Mouse (Mus musculus): ENCODE data around the gene Dcaf8.

Dcaf8 gene

DNA sequence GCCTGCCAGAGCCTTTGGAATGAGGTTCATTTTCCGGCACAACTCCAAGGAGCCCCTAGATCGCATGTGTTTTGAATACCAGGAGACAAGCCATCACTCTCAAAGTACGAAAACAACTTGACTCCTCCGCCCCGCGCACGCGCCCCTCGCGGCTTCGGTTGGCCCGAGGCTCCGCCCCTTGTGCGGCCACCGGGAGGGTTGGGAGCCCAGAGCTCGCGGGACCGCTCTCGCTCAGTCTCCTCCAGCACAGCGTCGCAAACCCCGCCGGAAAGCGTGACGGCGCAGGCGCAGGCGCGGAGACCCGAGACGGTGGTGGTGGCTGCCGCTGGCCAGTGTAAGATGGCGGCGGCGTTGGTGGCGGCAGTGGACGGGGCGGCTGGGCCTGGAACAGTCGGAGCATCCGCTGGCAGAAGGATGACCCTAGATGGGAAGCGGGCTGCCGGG, at the start of gene Dcaf8:
TSS of gene Dcaf8 (plus strand) at position 250 of the 444 bp plus-strand sequence.
- peak; percentile 99 for DNase-seq (ENCODE audit: low read depth, low spot score)

DNA sequence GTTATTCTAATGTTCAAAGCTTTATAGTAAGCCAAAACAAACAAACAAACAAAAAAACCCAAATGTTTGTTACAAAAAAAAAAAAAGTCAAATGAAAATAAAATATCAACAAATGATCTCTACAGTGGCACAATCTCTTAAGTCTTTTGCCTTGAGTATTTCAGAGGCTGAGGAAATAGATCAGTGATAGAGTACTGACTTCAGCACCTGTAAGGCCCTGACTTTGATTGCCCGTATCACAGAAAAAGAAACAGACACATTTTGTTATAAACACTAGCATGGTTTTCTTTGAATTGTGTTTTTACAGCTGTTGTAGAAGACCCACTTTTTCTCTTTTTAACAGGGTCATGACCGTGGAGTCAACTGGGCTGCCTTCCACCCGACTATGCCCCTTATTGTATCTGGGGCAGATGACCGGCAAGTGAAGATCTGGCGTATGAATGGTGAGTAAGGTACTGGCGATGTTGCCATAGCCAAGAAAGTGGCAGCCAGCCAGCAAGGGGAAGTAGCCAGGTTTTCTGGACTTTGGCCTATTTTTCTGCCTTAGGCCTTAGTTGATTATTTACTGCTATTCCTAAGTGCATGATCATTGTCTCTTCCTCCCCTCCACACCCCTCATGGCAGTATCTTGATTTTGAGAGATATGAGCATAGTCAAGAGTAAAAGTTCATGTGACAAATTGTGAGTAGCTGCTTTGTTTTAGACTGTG, 48.4 kb upstream of the Dcaf8 start:
- DNase-seq (ENCODE audit: low read depth, low spot score), result no peak

DNA sequence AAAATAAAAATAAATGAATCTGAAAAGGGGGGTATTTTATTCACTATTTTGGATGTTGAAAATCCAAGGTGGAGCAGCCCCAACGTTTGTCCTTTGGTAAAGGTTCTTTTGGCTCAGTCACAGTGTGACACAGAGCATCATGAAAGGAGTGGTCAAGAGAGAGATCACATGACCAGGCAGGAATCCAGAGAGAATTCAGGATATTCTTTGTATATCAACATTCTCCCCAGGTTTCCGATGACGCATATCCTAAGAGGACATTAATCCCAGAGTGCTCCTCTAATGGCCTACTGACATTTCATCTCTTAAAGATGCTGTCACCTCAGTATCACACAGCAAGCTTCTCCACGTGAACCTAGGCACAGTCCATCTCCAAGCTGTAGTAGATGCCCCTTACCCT, 44.3 kb upstream of the Dcaf8 start:
- DNase-seq (ENCODE audit: low read depth, low spot score), result no peak

- DNase-seq (ENCODE audit: low read depth, low spot score), result no peak
Observed at GRCm38 (mm10) chr1:172105101-172105500, 42.8 kb upstream of the Dcaf8 start.

DNA sequence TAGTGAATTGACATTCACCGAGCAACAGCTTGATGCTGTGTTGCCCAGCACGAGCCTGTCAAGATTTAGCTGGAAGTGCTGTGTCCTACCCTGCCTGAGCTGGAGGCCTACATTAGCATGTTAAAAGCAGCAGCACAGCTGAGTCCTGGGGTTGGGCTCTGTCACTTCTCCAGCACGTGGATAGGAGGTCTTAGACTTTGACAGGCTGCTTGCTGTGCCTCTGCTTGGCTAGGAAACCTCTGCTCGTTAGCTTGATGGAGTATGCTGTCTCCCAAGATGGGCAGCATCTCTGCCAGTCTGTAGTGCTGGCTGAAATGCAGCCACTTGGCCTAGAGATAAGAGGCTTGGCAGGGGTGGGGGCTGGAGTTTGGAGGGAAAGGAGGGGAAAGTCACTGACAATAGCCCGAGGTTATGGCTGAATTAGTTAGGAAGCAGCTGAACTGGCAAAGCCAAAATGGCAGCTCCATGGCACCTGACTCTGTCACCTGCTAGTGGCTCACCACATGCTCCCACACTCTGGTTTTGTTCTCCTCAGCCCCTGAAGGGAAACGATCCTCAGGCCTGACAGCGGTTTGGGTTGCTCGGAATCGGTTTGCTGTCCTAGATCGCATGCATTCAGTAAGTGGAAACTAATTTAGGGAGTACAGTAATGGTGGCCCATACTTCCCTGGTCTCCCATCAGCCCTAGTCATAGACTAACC, 40.0 kb upstream of the Dcaf8 start:
- no peak for DNase-seq (ENCODE audit: low read depth, low spot score)

GRCm38 (mm10) chr1:172116948-172117347, 30.9 kb upstream of the Dcaf8 start:
- DNase-seq (ENCODE audit: low read depth, low spot score), result no peak

DNA sequence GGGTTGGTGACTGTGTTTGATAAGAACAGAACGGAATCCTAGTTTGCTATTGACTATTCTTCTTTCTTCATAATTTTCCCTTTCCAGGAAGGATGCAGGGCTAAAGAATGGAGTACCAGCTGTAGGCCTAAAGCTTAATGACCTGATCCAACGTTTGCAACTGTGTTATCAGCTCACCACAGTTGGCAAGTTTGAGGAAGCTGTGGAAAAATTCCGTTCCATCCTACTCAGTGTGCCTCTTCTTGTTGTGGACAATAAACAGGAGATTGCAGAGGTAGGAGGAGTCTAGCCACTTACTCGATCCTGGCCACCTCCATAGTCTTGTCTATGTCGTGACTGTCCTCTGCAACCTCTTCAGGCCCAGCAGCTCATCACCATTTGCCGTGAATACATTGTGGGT, 28.8 kb upstream of the Dcaf8 start:
- DNase-seq (ENCODE audit: low read depth, low spot score), result no peak

DNA sequence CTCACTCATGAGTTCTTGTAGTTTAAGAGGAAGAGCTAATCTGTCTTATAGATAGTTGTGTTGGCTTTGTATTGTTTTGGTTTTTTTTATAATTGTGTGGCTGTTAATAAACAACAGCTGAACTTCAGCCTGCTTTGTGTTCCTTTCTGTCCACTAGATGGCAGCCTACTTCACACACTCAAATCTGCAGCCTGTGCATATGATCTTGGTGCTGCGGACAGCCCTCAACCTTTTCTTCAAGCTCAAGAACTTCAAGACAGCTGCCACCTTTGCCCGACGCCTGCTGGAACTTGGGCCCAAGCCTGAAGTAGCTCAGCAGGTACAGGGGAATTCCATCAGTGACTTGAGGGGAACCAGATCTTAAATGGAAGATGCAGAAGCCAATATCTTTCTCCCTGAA, 28.2 kb upstream of the Dcaf8 start:
- DNase-seq (ENCODE audit: low read depth, low spot score), result peak; percentile 80

DNA sequence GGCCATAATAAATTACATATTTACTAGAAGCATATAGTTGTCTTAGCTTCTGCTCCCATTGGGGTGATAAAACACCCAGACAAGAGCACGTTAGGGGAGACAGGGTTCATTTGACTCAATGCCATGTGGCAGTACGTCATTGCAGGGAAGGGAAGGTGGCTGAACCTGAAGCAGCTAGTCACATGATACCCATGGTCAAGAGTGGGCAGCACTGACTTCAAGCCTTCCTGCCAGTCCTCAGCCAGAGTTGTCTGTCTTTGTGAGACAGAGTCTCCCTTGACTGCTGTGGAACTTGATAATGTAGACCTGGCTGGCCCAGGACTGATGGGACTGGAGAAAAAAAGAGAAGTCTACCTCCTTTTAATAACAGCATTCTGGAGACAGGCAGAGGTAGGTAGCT, 25.2 kb upstream of the Dcaf8 start:
- DNase-seq (ENCODE audit: low read depth, low spot score), result no peak

- no peak for DNase-seq (ENCODE audit: low read depth, low spot score)
Observed at GRCm38 (mm10) chr1:172124572-172124971, 23.3 kb upstream of the Dcaf8 start.

GRCm38 (mm10) chr1:172126376-172127347, 21.2 kb upstream of the Dcaf8 start, which contains the start of gene Pex19:
TSS of gene Pex19 (plus strand) at chr1:172126755.
- DNase-seq (ENCODE audit: low read depth, low spot score), result peak; percentile 95

DNA sequence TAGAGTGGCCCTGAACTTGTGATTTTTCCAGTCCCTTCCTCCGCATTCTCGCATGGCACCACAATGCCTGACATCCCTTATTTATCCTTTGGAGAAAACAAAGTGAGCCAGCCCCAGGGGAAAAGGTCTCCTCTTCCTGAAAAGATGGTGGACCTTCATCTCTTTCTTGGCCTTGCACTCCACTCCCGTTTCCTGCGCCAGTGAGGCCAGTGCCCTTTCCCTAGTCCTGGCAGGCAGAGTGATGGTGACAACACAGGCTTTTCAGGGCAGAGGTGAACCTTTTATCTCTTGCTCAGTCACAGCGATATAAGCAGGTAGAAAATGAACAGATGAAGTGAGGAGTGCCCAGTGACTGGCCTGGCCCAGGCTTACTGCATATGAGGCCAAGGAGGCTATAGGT, 20.4 kb upstream of the Dcaf8 start:
- DNase-seq (ENCODE audit: low read depth, low spot score), result no peak

DNA sequence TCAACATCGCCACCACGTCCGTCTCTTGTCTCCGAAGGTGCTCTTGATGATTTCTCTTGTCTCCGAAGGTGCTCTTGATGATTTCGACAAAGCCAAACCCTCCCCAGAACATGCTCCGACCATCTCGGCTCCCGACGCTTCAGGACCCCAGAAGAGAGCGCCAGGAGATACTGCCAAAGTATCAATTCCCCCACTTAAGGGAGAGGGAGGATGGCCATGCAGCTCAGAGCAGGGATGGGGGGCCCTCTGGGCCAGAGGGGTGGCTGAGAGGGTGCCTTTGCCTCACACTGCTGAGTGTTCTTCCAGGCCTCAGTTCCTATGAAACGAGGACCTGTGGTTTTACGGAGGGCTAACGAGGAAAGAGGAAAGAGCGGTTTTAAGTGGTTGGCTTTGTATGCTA, 19.3 kb upstream of the Dcaf8 start:
- no peak for DNase-seq (ENCODE audit: low read depth, low spot score)

GRCm38 (mm10) chr1:172129108-172129507, 18.8 kb upstream of the Dcaf8 start:
- DNase-seq (ENCODE audit: low read depth, low spot score), result no peak

DNA sequence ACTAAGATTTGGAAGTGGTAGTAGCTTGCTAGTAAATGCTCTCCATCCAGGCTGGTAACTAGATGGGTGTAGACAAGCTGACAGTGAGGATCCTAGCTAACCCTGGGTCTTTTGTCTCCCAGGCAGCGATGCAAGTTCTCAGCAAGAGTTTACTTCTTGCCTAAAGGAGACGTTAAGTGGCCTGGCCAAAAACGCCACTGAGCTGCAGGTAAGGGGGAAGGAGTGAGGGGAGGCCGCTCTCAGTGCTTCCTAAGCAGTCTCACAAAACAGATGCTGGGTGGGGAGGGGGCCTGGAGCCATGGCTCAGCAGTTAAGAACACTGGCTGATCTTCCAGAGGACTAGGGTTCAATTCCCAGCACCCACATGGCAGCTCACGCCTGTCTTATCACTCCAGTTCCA, 18.1 kb upstream of the Dcaf8 start:
- DNase-seq (ENCODE audit: low read depth, low spot score), result no peak

DNA sequence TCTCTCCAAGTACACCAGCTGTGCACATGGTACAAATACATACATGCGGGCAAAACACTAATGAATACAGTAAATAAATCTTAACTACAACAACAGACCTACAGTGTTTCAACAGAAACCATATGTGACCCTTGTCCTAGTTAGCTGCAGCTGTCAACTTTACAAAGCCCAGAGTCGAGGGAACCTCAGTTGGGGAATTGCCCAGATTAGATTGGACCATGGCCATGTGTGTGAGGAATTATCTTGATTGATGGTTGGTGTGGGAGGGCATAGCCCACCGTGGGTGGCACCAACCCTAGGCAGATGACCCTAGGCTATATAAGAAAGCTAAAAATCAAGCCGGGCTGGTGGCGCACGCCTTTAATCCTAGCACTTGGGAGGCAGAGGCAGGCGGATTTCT, 15.6 kb upstream of the Dcaf8 start:
- DNase-seq (ENCODE audit: low read depth, low spot score), result no peak

DNA sequence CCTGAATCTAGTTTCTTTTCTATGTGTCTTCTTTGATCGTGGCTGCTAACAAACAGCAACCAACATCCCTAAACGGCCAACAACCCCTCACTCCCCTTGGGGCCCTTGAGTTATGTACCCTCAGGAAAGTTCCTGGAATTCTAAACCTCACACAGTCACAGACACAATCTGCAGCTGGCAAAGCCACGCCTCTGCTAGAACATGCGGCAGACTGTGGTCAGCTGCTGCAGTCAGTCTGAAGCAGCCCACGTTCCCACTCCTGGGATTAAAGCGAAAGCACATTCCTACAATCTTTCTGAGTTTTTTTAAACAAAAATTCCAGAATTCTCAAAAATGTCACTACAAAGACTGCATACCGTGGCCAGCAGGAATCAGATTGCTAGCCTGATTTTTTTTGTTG, 14.3 kb upstream of the Dcaf8 start:
- DNase-seq (ENCODE audit: low read depth, low spot score), result no peak

DNA sequence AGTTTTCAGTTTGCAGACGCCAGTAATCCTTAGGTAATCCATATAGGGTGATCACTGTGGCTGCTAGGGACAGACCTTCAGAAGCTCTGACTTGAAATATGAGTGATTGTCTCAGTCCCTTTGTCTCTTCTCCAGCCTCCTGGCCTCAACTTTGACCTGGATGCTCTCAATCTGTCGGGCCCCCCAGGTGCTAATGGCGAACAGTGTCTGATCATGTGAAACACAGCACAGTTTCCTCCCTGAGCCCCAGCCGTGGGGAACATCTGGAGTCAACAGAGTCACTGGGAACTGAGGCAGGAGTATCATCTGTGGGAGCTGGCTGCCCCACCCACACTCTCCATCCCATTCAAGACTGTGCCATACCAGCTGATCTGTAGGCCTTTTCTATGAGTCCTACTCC, 13.8 kb upstream of the Dcaf8 start:
- DNase-seq (ENCODE audit: low read depth, low spot score), result no peak

DNA sequence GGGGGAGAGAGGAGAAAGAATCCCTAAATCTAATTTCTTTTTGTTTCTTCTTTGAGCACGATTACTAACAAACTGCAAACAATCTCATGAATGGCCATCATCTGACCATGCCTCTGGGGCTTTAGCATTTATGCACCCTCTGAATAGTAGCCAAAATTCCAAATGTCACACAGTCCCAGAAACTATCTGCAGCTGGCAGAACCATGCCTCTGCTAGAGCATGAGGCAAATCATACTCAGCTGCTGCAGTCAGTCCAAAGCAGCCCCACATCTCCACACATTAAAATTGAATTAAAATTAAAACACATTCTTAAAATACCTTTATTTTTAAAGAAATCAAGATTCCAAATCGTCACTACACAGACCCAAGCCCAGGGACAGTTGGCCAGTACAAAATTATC, 7.7 kb upstream of the Dcaf8 start:
- DNase-seq (ENCODE audit: low read depth, low spot score), result no peak

DNA sequence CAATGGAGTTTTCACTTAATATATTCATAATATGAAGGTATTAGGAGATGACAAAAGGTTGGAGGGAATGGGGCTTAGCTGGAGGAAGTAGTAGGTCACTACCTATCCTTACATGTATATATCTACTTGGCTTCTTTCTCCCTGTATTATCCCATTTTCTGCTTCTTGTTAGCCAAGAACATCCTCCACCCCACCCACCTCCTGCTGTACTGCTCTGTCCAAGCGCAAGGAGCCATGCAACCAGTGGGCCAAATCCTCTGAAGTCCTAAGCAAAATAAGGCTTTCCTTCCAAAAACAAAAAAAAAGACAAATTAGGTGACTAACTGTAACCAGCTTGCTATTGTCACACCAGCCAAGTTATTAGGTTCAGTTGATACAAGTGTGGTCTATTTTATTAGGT, 7.1 kb upstream of the Dcaf8 start:
- DNase-seq (ENCODE audit: low read depth, low spot score), result no peak

- no peak for DNase-seq (ENCODE audit: low read depth, low spot score)
Observed at GRCm38 (mm10) chr1:172141529-172141928, 6.4 kb upstream of the Dcaf8 start.

DNA sequence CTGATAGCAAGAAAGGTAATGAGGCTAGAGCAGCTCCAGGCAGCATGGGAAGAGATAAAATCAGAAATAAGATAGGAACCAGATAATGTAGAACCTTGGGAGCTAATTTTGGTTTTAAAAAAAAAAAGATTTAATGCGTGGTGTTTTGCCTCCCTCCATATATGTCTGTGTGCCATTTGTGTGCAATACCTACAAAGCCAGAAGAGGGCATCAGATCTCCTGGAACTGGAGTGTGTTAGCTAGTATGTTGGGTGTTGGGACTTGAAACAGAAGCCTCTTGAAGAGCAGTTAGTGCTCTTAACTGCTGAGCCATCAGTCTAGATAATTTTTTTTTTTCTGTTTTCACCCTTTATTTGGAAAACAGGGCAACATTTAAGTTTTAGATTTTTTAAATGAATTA, 4.3 kb upstream of the Dcaf8 start:
- DNase-seq (ENCODE audit: low read depth, low spot score), result peak; percentile 86
